Mouse (Mus musculus): ENCODE results near the gene Fam81a. TPM values are rescaled to one million over a fixed set of nuclear protein-coding genes. Genes with fewer than 3 reads are reported as not detected.

Gene Fam81a
- polyA plus RNA-seq, 1 experiment from 2014 or later, result not detected

GRCm38 (mm10) chr9:70138511-70138910, 3.8 kb downstream of the Fam81a start:
- 83% methylated on average over 7 of the region's 7 CpGs for WGBS (ENCODE audit: missing documents)
- Histone ChIP-seq H3K36me3 (ENCODE audit: inconsistent target) (no peaks in the 10 kb centered on the region), H3K79me2 (ENCODE audit: inconsistent target) (no peaks in the 10 kb centered on the region), H3K4me3 (ENCODE audit: inconsistent target) (no peak overlapping the region), H3K27ac (no peak overlapping the region)

GRCm38 (mm10) chr9:70137991-70138390, 4.4 kb downstream of the Fam81a start:
- no peak overlapping the region for H3K27ac ChIP-seq
- WGBS (ENCODE audit: missing documents), result 90% methylated on average over 5 of the region's 5 CpGs
- no peaks in the 10 kb centered on the region for H3K79me2 ChIP-seq (ENCODE audit: inconsistent target)
- H3K36me3 ChIP-seq (ENCODE audit: inconsistent target), result no peaks in the 10 kb centered on the region
- no peak overlapping the region for H3K4me3 ChIP-seq (ENCODE audit: inconsistent target)

- Histone ChIP-seq H3K4me3 (ENCODE audit: inconsistent target) (no peak overlapping the region), H3K79me2 (ENCODE audit: inconsistent target) (no peaks in the 10 kb centered on the region), H3K27ac (no peak overlapping the region), H3K36me3 (ENCODE audit: inconsistent target) (no peaks in the 10 kb centered on the region)
- 92% methylated on average over 1 of the region's 1 CpGs for WGBS (ENCODE audit: missing documents)
Measured at GRCm38 (mm10) chr9:70135186-70135585, 7.2 kb downstream of the Fam81a start.

GRCm38 (mm10) chr9:70134716-70135115, 7.6 kb downstream of the Fam81a start:
- H3K36me3 ChIP-seq (ENCODE audit: inconsistent target), result no peaks in the 10 kb centered on the region
- H3K4me3 ChIP-seq (ENCODE audit: inconsistent target), result no peak overlapping the region
- H3K79me2 ChIP-seq (ENCODE audit: inconsistent target), result no peaks in the 10 kb centered on the region
- WGBS (ENCODE audit: missing documents), result 86% methylated on average over 5 of the region's 5 CpGs
- no peak overlapping the region for H3K27ac ChIP-seq

GRCm38 (mm10) chr9:70134215-70134614, 8.1 kb downstream of the Fam81a start:
- Histone ChIP-seq H3K27ac (no peak overlapping the region), H3K79me2 (ENCODE audit: inconsistent target) (no peaks in the 10 kb centered on the region), H3K36me3 (ENCODE audit: inconsistent target) (no peaks in the 10 kb centered on the region), H3K4me3 (ENCODE audit: inconsistent target) (no peak overlapping the region)
- WGBS (ENCODE audit: missing documents), result 82% methylated on average over 9 of the region's 9 CpGs

- H3K4me3 ChIP-seq (ENCODE audit: inconsistent target), result no peak overlapping the region
- WGBS (ENCODE audit: missing documents), result 94% methylated on average over 5 of the region's 5 CpGs
- H3K36me3 ChIP-seq (ENCODE audit: inconsistent target), result no peaks in the 10 kb centered on the region
- no peaks in the 10 kb centered on the region for H3K79me2 ChIP-seq (ENCODE audit: inconsistent target)
- no peak overlapping the region for H3K27ac ChIP-seq
Measured at GRCm38 (mm10) chr9:70130786-70131185, 11.6 kb downstream of the Fam81a start.

GRCm38 (mm10) chr9:70111869-70112286, 30.5 kb downstream of the Fam81a start:
- 22% methylated on average over 10 of the region's 10 CpGs for WGBS (ENCODE audit: missing documents)
- H3K4me3 ChIP-seq (ENCODE audit: inconsistent target), result no peak overlapping the region
- no peaks in the 10 kb centered on the region for H3K79me2 ChIP-seq (ENCODE audit: inconsistent target)
- no peaks in the 10 kb centered on the region for H3K36me3 ChIP-seq (ENCODE audit: inconsistent target)
- H3K27ac ChIP-seq, result no peak overlapping the region

GRCm38 (mm10) chr9:70110871-70111270, 31.5 kb downstream of the Fam81a start:
- Histone ChIP-seq H3K36me3 (ENCODE audit: inconsistent target) (no peaks in the 10 kb centered on the region), H3K27ac (no peak overlapping the region), H3K79me2 (ENCODE audit: inconsistent target) (no peaks in the 10 kb centered on the region), H3K4me3 (ENCODE audit: inconsistent target) (no peak overlapping the region)
- 75% methylated on average over 7 of the region's 7 CpGs for WGBS (ENCODE audit: missing documents)

GRCm38 (mm10) chr9:70109279-70109678, 33.1 kb downstream of the Fam81a start:
- 8% methylated on average over 3 of the region's 3 CpGs for WGBS (ENCODE audit: missing documents)
- Histone ChIP-seq H3K36me3 (ENCODE audit: inconsistent target) (no peaks in the 10 kb centered on the region), H3K27ac (no peak overlapping the region), H3K79me2 (ENCODE audit: inconsistent target) (no peaks in the 10 kb centered on the region), H3K4me3 (ENCODE audit: inconsistent target) (no peak overlapping the region)

- no peaks in the 10 kb centered on the region for H3K36me3 ChIP-seq (ENCODE audit: inconsistent target)
- no peak overlapping the region for H3K27ac ChIP-seq
- H3K4me3 ChIP-seq (ENCODE audit: inconsistent target), result no peak overlapping the region
- no peaks in the 10 kb centered on the region for H3K79me2 ChIP-seq (ENCODE audit: inconsistent target)
- WGBS (ENCODE audit: missing documents), result 91% methylated on average over 5 of the region's 5 CpGs
Measured at GRCm38 (mm10) chr9:70108151-70108550, 34.2 kb downstream of the Fam81a start.

GRCm38 (mm10) chr9:70105573-70105972, 36.8 kb downstream of the Fam81a start:
- WGBS (ENCODE audit: missing documents), result 26% methylated on average over 5 of the region's 5 CpGs
- Histone ChIP-seq H3K79me2 (ENCODE audit: inconsistent target) (no peaks in the 10 kb centered on the region), H3K4me3 (ENCODE audit: inconsistent target) (no peak overlapping the region), H3K36me3 (ENCODE audit: inconsistent target) (no peaks in the 10 kb centered on the region), H3K27ac (no peak overlapping the region)

- no peak overlapping the region for H3K27ac ChIP-seq
- WGBS (ENCODE audit: missing documents), result 95% methylated on average over 7 of the region's 8 CpGs
- no peak overlapping the region for H3K4me3 ChIP-seq (ENCODE audit: inconsistent target)
Measured at GRCm38 (mm10) chr9:70103106-70103505, 39.3 kb downstream of the Fam81a start.

GRCm38 (mm10) chr9:70097542-70097941, 44.8 kb downstream of the Fam81a start:
- H3K4me3 ChIP-seq (ENCODE audit: inconsistent target), result no peak overlapping the region
- H3K36me3 ChIP-seq (ENCODE audit: inconsistent target), result no peaks in the 10 kb centered on the region
- H3K79me2 ChIP-seq (ENCODE audit: inconsistent target), result no peaks in the 10 kb centered on the region
- 93% methylated on average over 2 of the region's 2 CpGs for WGBS (ENCODE audit: missing documents)
- no peak overlapping the region for H3K27ac ChIP-seq

More at GRCm38 (mm10) chr9:70103106-70103505, 39.3 kb downstream of the Fam81a start:
- H3K36me3 ChIP-seq (ENCODE audit: inconsistent target), result no peaks in the 10 kb centered on the region
- no peaks in the 10 kb centered on the region for H3K79me2 ChIP-seq (ENCODE audit: inconsistent target)

- no peak overlapping the region for H3K27ac ChIP-seq
- no peaks in the 10 kb centered on the region for H3K79me2 ChIP-seq (ENCODE audit: inconsistent target)
- no peak overlapping the region for H3K4me3 ChIP-seq (ENCODE audit: inconsistent target)
- no peaks in the 10 kb centered on the region for H3K36me3 ChIP-seq (ENCODE audit: inconsistent target)
- 72% methylated on average over 6 of the region's 6 CpGs for WGBS (ENCODE audit: missing documents)
Measured at GRCm38 (mm10) chr9:70095016-70095415, 47.3 kb downstream of the Fam81a start.

- H3K79me2 ChIP-seq (ENCODE audit: inconsistent target), result no peaks in the 10 kb centered on the region
- H3K27ac ChIP-seq, result no peak overlapping the region
- H3K4me3 ChIP-seq (ENCODE audit: inconsistent target), result no peak overlapping the region
- no peaks in the 10 kb centered on the region for H3K36me3 ChIP-seq (ENCODE audit: inconsistent target)
- WGBS (ENCODE audit: missing documents), result 94% methylated on average over 10 of the region's 10 CpGs
Measured at GRCm38 (mm10) chr9:70090541-70090940, 51.8 kb downstream of the Fam81a start.

- no peak overlapping the region for H3K4me3 ChIP-seq (ENCODE audit: inconsistent target)
- H3K36me3 ChIP-seq (ENCODE audit: inconsistent target), result no peaks in the 10 kb centered on the region
- no peak overlapping the region for H3K27ac ChIP-seq
- 77% methylated on average over 6 of the region's 6 CpGs for WGBS (ENCODE audit: missing documents)
- H3K79me2 ChIP-seq (ENCODE audit: inconsistent target), result no peaks in the 10 kb centered on the region
Measured at GRCm38 (mm10) chr9:70088786-70089096, 53.6 kb downstream of the Fam81a start.

Data from macrophage (primary cell).